Mouse (Mus musculus) midbrain, embryonic 16.5 days (tissue): ENCODE results near the gene Klc1. TPM values are rescaled to one million over a fixed set of nuclear protein-coding genes. Genes with fewer than 3 reads are reported as not detected.

Experiments
- ATAC-seq: fragments of 200-750 bp; cut with Nextera tagmentation; 2 replicates; pipeline ENCODE4 v1.8.0; 2017; ENCODE audit warnings: moderate TSS enrichment
- H3K27ac ChIP-seq: fragments of 300-500 bp; sonication (generic); 2 replicates; pipeline ENCODE4 v1.5.1; 2014; ENCODE audit warnings: mild to moderate bottlenecking, low read length, mixed read lengths
- H3K27me3 ChIP-seq: fragments of 300-500 bp; sonication (generic); 2 replicates; pipeline ENCODE4 v1.6.1; 2014; ENCODE audit warnings: low read depth, low read length, mixed read lengths; ENCODE audit not compliant: control insufficient read depth, insufficient read depth
- H3K36me3 ChIP-seq: fragments of 300-500 bp; sonication (generic); 2 replicates; pipeline ENCODE4 v1.6.1; 2014; ENCODE audit warnings: mild to moderate bottlenecking, low read length, moderate library complexity, mixed read lengths; ENCODE audit not compliant: control insufficient read depth, insufficient read depth
- H3K4me1 ChIP-seq: fragments of 300-500 bp; sonication (generic); 2 replicates; pipeline ENCODE4 v1.6.1; 2014; ENCODE audit warnings: mild to moderate bottlenecking, low read length, mixed read lengths; ENCODE audit not compliant: control insufficient read depth, insufficient read depth
- H3K4me2 ChIP-seq: fragments of 300-500 bp; sonication (generic); 2 replicates; pipeline ENCODE4 v1.6.1; 2014; ENCODE audit warnings: mild to moderate bottlenecking, low read length, mixed read lengths
- H3K4me3 ChIP-seq: fragments of 300-500 bp; sonication (generic); 2 replicates; pipeline ENCODE4 v1.5.1; 2014; ENCODE audit warnings: low read depth, mild to moderate bottlenecking, low read length, moderate library complexity, mixed read lengths
- H3K9ac ChIP-seq: fragments of 300-500 bp; sonication (generic); 2 replicates; pipeline ENCODE4 v1.6.1; 2014; ENCODE audit warnings: low read depth, low read length, mixed read lengths
- H3K9me3 ChIP-seq: fragments of 300-500 bp; sonication (generic); replicated peaks from 2 replicates; pipeline ENCODE4 v1.6.1; 2014; ENCODE audit warnings: mild to moderate bottlenecking, low read length, mixed read lengths; ENCODE audit not compliant: control insufficient read depth, poor library complexity, severe bottlenecking
- WGBS: fragments of 180-500 bp; shearing (Covaris S2); extraction: QIAGEN DNeasy Blood & Tissue Kit; methylation state at CpG from one replicate; pipeline ENCODE4 v1.1.7; 2014; 5-methylcytosine and 5-hydroxymethylcytosine counted together
- polyA plus RNA-seq: library from polyadenylated mRNA; unstranded; fragments of >200 nt; fragmentation: Nextera tagmentation; extraction: Ambion mirVana; gene quantifications from 2 replicates; pipeline ENCODE4 v1.2.1, GENCODE M21; 2015

The Klc1 gene
- polyA plus RNA-seq, 1 experiment from 2014 or later, result 665 TPM

- Histone ChIP-seq H3K4me1 (no peaks in the 10 kb centered on the region; the same call in 1 of the 2 replicates), H3K4me2 (no peak overlapping the region), H3K27me3 (no peaks in the 10 kb centered on the region), H3K9me3 (no peaks in the 10 kb centered on the region), H3K36me3 (no peaks in the 10 kb centered on the region), H3K4me3 (no peak overlapping the region), H3K27ac (no peak overlapping the region), H3K9ac (no peak overlapping the region)
- no peak for ATAC-seq
- WGBS, result 93% methylated on average over 6 of the region's 6 CpGs
These were observed 6.2 kb upstream of the Klc1 start for GRCm38 (mm10) chr12:111752491-111752890.

GRCm38 (mm10) chr12:111753347-111753746, 5.3 kb upstream of the Klc1 start:
- Histone ChIP-seq H3K4me1 (peaks cover 8% of the 10 kb centered on the region), H3K4me3 (no peak overlapping the region), H3K9me3 (no peaks in the 10 kb centered on the region), H3K4me2 (no peak overlapping the region), H3K27ac (no peak overlapping the region), H3K36me3 (no peaks in the 10 kb centered on the region), H3K27me3 (no peaks in the 10 kb centered on the region), H3K9ac (no peak overlapping the region)
- 71% methylated on average over 9 of the region's 9 CpGs for WGBS
- no peak for ATAC-seq

GRCm38 (mm10) chr12:111754710-111755109, 3.9 kb upstream of the Klc1 start:
- ATAC-seq, result no peak
- H3K4me1 ChIP-seq, result peaks cover 9% of the 10 kb centered on the region

GRCm38 (mm10) chr12:111755231-111755630, 3.4 kb upstream of the Klc1 start:
- Histone ChIP-seq H3K4me3 (no peak overlapping the region), H3K9me3 (no peaks in the 10 kb centered on the region), H3K4me2 (no peak overlapping the region), H3K36me3 (no peaks in the 10 kb centered on the region), H3K4me1 (peaks cover 14% of the 10 kb centered on the region), H3K27ac (no peak overlapping the region), H3K9ac (no peak overlapping the region), H3K27me3 (no peaks in the 10 kb centered on the region)
- WGBS, result 71% methylated on average over 2 of the region's 2 CpGs
- no peak for ATAC-seq

More at GRCm38 (mm10) chr12:111754710-111755109, 3.9 kb upstream of the Klc1 start:
- H3K9me3 ChIP-seq, result no peaks in the 10 kb centered on the region
- no peak overlapping the region for H3K4me2 ChIP-seq
- H3K36me3 ChIP-seq, result no peaks in the 10 kb centered on the region
- no peaks in the 10 kb centered on the region for H3K27me3 ChIP-seq
- no peak overlapping the region for H3K4me3 ChIP-seq
- no peak overlapping the region for H3K27ac ChIP-seq
- H3K9ac ChIP-seq, result no peak overlapping the region

- Histone ChIP-seq H3K9me3 (no peaks in the 10 kb centered on the region), H3K36me3 (no peaks in the 10 kb centered on the region), H3K27ac (no peak overlapping the region), H3K4me2 (no peak overlapping the region), H3K9ac (no peak overlapping the region), H3K27me3 (no peaks in the 10 kb centered on the region), H3K4me3 (no peak overlapping the region), H3K4me1 (peaks cover 22% of the 10 kb centered on the region)
- WGBS, result 54% methylated on average over 4 of the region's 4 CpGs
- no peak for ATAC-seq
These were observed 2.5 kb upstream of the Klc1 start for GRCm38 (mm10) chr12:111756082-111756697.

GRCm38 (mm10) chr12:111756698-111757082, 2.0 kb upstream of the Klc1 start:
- Histone ChIP-seq H3K4me3 (no peak overlapping the region), H3K27ac (no peak overlapping the region), H3K27me3 (no peaks in the 10 kb centered on the region), H3K36me3 (no peaks in the 10 kb centered on the region), H3K4me2 (no peak overlapping the region), H3K9me3 (no peaks in the 10 kb centered on the region), H3K4me1 (peaks cover 24% of the 10 kb centered on the region), H3K9ac (no peak overlapping the region)
- no peak for ATAC-seq
- 53% methylated on average over 5 of the region's 5 CpGs for WGBS

GRCm38 (mm10) chr12:111757561-111758325, 906 bp upstream of the Klc1 start:
- Histone ChIP-seq H3K9ac (peak overlapping the region; percentile 99), H3K9me3 (no peaks in the 10 kb centered on the region), H3K4me2 (peak overlapping the region; percentile 97), H3K27me3 (no peaks in the 10 kb centered on the region), H3K4me1 (peaks cover 28% of the 10 kb centered on the region), H3K4me3 (peak overlapping the region; percentile 99), H3K27ac (peak overlapping the region; percentile 99), H3K36me3 (no peaks in the 10 kb centered on the region)
- 44% methylated on average over 10 of the region's 10 CpGs for WGBS
- ATAC-seq, result 0 out of 2 replicates have a peak, but pooled peaks have one; percentile 2

- Histone ChIP-seq H3K9ac (peak overlapping the region; percentile 99), H3K36me3 (0 out of 2 replicates have a peak, but pooled peaks cover 3% of the 10 kb centered on the region), H3K27me3 (no peaks in the 10 kb centered on the region), H3K4me2 (peak overlapping the region; percentile 97), H3K27ac (peak overlapping the region; percentile 99), H3K4me1 (peaks cover 30% of the 10 kb centered on the region), H3K9me3 (no peaks in the 10 kb centered on the region), H3K4me3 (peak overlapping the region; percentile 99)
- under 1% methylated on average over 35 of the region's 35 CpGs for WGBS
- peak; percentile 66 for ATAC-seq
These were observed 770 bp downstream of the Klc1 start for GRCm38 (mm10) chr12:111759176-111760061.
